Mouse (Mus musculus): ENCODE results near the gene Crx. TPM values are rescaled to one million over a fixed set of nuclear protein-coding genes. Genes with fewer than 3 reads are reported as not detected.
"Not testable (repeated sequence)": the region's sequence is repeated elsewhere in the genome, so short reads cannot be mapped to it uniquely, and the experiment has no call there.

Gene Crx
- total RNA-seq (2018; cell fraction: chromatin; rRNA removed), result not detected
- total RNA-seq (2018; cell fraction: cytosol; rRNA removed), result not detected
- not detected for total RNA-seq (2018; cell fraction: nucleus; rRNA removed)
- polyA plus RNA-seq (2018), result not detected in 3 replicates

- no peak within 1 kb of the TSS for H3K4me3 ChIP-seq (ENCODE audit: inconsistent target)
- H3K27ac ChIP-seq, result no peak within 1 kb of the TSS
- 48% methylated on average over 4 of the region's 4 CpGs for WGBS (ENCODE audit: missing documents)
Observed at GRCm38 (mm10) chr7:15879756-15880155, at the start of gene Crx. Crx (minus strand) TSS chr7:15879968.

DNA sequence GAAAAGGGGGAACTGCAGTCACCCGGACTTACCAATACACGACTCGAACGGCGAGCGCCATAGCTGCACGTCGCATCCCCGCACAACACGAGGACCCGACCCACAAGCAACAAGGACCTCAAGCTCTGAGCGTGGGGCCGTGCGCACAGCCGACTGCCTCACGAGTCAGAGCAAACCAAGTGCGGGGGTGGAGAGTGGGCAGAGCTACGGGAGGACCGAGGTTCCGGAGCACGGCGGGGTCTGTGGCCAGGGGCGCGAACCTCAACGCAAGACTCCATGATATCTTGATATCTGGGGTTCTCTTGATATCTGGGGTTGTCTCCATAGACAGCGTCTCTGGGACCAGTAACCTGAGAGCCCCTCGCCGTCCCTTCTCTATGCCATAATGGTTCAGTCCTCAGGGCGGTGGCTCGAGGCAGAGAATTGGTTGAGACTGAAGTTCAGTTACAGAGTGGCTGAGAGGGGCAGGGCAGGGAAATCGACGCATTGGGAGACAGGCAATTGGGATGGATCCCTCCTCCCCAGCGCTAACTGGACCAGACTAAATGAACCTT is 42.5 kb upstream of the Crx start, which contains the start of gene Selenow:
Selenow (minus strand) TSS at position 183 of the 554 bp plus-strand sequence.
- peaks cover 32% of the 10 kb centered on the region for H3K79me2 ChIP-seq (ENCODE audit: inconsistent target)
- 2% methylated on average over 33 of the region's 33 CpGs for WGBS (ENCODE audit: missing documents)
- H3K27ac ChIP-seq, result peak within 1 kb of the TSS; percentile 91

More at GRCm38 (mm10) chr7:15879756-15880155, at the start of gene Crx:
- Histone ChIP-seq H3K36me3 (ENCODE audit: inconsistent target) (no peaks in the 10 kb centered on the region), H3K79me2 (ENCODE audit: inconsistent target) (no peaks in the 10 kb centered on the region)

DNA sequence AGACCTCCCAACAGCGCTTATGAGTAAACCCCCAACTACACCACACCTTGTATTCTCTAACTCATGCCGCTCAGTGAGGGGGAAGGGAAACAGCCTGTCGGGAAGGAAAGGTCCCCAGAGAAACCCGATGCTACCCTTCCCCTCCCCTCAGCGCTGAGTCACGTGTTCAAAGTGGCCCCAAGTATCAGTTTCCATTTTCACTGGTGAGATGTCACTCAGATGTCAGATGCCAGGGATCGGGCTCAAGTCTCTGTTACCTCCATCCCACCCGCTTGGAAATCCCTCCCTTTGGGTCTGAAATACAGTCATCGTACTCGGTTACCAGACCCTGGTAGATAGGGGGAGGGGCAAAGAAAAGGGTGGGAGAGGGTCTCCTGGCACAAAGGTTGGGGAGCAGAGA is 42.0 kb upstream of the Crx start:
- H3K4me3 ChIP-seq (ENCODE audit: inconsistent target), result peak overlapping the region; percentile 97
- H3K27ac ChIP-seq, result peak overlapping the region; percentile 91
- H3K79me2 ChIP-seq (ENCODE audit: inconsistent target), result peaks cover 32% of the 10 kb centered on the region
- H3K36me3 ChIP-seq (ENCODE audit: inconsistent target), result peaks cover 28% of the 10 kb centered on the region
- 1% methylated on average over 10 of the region's 10 CpGs for WGBS (ENCODE audit: missing documents)

More for the DNA sequence above, 42.5 kb upstream of the Crx start, which contains the start of gene Selenow:
- Histone ChIP-seq H3K4me3 (ENCODE audit: inconsistent target) (peak within 1 kb of the TSS; percentile 97), H3K36me3 (ENCODE audit: inconsistent target) (peaks cover 23% of the 10 kb centered on the region)

DNA sequence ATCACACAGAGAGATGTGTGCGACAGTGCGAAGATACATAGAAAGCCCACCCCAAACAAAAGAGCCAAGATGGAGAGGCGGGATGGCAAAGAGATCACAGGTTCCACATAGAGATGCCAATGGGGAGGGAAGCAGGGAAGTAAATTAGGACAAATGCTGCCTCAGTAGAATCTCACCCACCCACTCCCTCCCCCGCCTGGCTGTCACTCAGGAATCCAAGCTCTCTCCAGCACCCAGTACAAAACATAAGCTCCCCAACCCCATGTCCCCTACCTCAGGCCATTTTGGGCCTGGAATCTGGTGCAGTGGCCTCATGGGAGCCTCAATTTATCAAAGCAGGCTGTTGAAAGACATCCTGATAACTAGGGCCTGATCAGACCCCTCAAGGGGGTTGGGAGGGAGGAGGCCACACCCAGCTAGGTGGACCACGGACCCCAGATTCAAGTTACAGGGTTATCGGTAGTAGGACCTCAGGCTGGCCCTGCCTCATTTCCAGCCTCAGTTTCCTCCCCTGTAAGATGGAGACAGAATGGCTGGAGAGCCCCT is 41.0 kb upstream of the Crx start:
- Histone ChIP-seq H3K4me3 (ENCODE audit: inconsistent target) (peak overlapping the region; percentile 97), H3K36me3 (ENCODE audit: inconsistent target) (peaks cover 31% of the 10 kb centered on the region), H3K27ac (no peak overlapping the region), H3K79me2 (ENCODE audit: inconsistent target) (peaks cover 32% of the 10 kb centered on the region)
- WGBS (ENCODE audit: missing documents), result 89% methylated on average over 6 of the region's 6 CpGs

- Histone ChIP-seq H3K36me3 (ENCODE audit: inconsistent target) (peaks cover 31% of the 10 kb centered on the region), H3K4me3 (ENCODE audit: inconsistent target) (no peak overlapping the region), H3K79me2 (ENCODE audit: inconsistent target) (peaks cover 32% of the 10 kb centered on the region), H3K27ac (no peak overlapping the region)
- WGBS (ENCODE audit: missing documents), result 94% methylated on average over 9 of the region's 9 CpGs
Observed at GRCm38 (mm10) chr7:15919947-15920346, 40.2 kb upstream of the Crx start.

DNA sequence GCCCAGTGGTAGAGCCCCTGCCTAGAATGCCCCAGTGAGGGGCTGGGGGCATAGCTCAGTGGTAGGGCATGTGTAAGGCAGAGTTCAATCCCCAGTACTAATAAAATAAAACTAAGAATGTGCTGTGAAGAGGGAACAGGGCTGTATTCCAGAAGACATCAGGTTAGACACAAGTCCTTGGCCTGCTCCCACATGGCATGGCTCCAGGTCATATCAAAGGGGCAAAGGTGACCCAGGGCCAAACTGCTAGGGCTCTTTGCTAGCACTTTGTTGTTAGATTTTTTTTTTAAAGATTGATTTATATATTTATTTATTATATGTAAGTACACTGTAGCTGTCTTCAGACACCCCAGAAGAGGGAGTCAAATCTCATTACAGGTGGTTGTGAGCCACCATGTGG is 38.6 kb upstream of the Crx start:
- H3K79me2 ChIP-seq (ENCODE audit: inconsistent target), result peaks cover 32% of the 10 kb centered on the region
- H3K36me3 ChIP-seq (ENCODE audit: inconsistent target), result peaks cover 31% of the 10 kb centered on the region
- H3K4me3 ChIP-seq (ENCODE audit: inconsistent target), result no peak overlapping the region
- no peak overlapping the region for H3K27ac ChIP-seq

- peaks cover 31% of the 10 kb centered on the region for H3K36me3 ChIP-seq (ENCODE audit: inconsistent target)
- no peak overlapping the region for H3K4me3 ChIP-seq (ENCODE audit: inconsistent target)
- peaks cover 26% of the 10 kb centered on the region for H3K79me2 ChIP-seq (ENCODE audit: inconsistent target)
- 87% methylated on average over 4 of the region's 4 CpGs for WGBS (ENCODE audit: missing documents)
- no peak overlapping the region for H3K27ac ChIP-seq
Observed at GRCm38 (mm10) chr7:15916996-15917395, 37.2 kb upstream of the Crx start.

- no peak overlapping the region for H3K4me3 ChIP-seq (ENCODE audit: inconsistent target)
- H3K36me3 ChIP-seq (ENCODE audit: inconsistent target), result peaks cover 31% of the 10 kb centered on the region
- H3K27ac ChIP-seq, result no peak overlapping the region
- WGBS (ENCODE audit: missing documents), result 94% methylated on average over 3 of the region's 3 CpGs
- peaks cover 18% of the 10 kb centered on the region for H3K79me2 ChIP-seq (ENCODE audit: inconsistent target)
Observed at GRCm38 (mm10) chr7:15916134-15916723, 36.5 kb upstream of the Crx start.

GRCm38 (mm10) chr7:15915695-15916094 is 35.9 kb upstream of the Crx start:
- H3K4me3 ChIP-seq (ENCODE audit: inconsistent target); H3K27ac ChIP-seq: not testable (repeated sequence)
- WGBS (ENCODE audit: missing documents), result 91% methylated on average over 3 of the region's 4 CpGs
- peaks cover 31% of the 10 kb centered on the region for H3K36me3 ChIP-seq (ENCODE audit: inconsistent target)
- peaks cover 13% of the 10 kb centered on the region for H3K79me2 ChIP-seq (ENCODE audit: inconsistent target)

GRCm38 (mm10) chr7:15914751-15915150 is 35.0 kb upstream of the Crx start:
- peaks cover 26% of the 10 kb centered on the region for H3K36me3 ChIP-seq (ENCODE audit: inconsistent target)
- H3K79me2 ChIP-seq (ENCODE audit: inconsistent target), result peaks cover 3% of the 10 kb centered on the region; the same call in 1 of the 2 replicates
- H3K4me3 ChIP-seq (ENCODE audit: inconsistent target), result no peak overlapping the region
- WGBS (ENCODE audit: missing documents), result 97% methylated on average over 2 of the region's 2 CpGs
- H3K27ac ChIP-seq, result no peak overlapping the region

DNA sequence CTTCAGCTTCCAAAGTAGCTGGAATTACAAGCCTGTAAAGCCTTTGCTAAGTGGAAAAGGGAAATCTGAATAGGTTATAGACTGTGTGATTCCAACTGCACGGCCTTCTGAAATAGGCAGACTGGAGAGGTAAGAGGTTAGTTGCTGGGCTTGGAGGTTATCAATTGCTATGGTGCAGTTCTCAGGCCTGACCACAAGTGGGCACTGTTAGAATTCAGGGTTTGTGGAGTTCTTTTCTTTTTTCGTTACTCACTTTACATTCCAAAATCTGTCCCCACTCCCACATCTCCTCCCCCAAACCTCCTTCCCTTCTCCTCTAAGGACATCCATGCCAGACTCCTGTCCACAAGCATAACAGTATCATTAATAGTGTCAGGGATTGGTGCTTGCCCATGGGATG is 34.5 kb upstream of the Crx start:
- WGBS (ENCODE audit: missing documents), result 25% methylated on average over 2 of the region's 2 CpGs
- Histone ChIP-seq H3K79me2 (ENCODE audit: inconsistent target) (no peaks in the 10 kb centered on the region; the same call in 1 of the 2 replicates), H3K27ac (no peak overlapping the region), H3K36me3 (ENCODE audit: inconsistent target) (peaks cover 21% of the 10 kb centered on the region; the same call in 1 of the 2 replicates), H3K4me3 (ENCODE audit: inconsistent target) (no peak overlapping the region)

DNA sequence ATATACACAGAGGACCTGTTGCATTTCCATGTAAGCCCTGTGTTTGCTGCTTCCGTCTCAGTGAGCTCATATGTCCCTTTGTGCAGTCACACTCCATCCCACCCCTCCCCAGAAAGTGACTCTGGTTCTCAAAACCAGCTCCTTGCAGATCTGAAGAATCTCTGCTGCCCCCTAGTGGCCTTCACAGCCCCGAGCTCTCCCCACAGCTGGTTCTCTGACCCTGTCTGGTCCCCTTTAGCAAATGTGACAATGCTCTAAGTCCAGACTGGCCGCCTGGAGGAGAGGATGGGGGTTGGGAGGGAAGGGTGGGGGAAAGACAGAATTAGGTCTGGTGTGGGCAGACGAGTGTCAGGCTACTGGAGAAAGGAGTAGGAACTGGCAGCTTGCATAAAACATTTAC is 32.4 kb upstream of the Crx start:
- 0% methylated on average over 4 of the region's 4 CpGs for WGBS (ENCODE audit: missing documents)
- Histone ChIP-seq H3K4me3 (ENCODE audit: inconsistent target) (no peak overlapping the region), H3K36me3 (ENCODE audit: inconsistent target) (peaks cover 7% of the 10 kb centered on the region; the same call in 1 of the 2 replicates), H3K79me2 (ENCODE audit: inconsistent target) (no peaks in the 10 kb centered on the region), H3K27ac (no peak overlapping the region)

GRCm38 (mm10) chr7:15910521-15910920 is 30.8 kb upstream of the Crx start:
- Histone ChIP-seq H3K36me3 (ENCODE audit: inconsistent target) (no peaks in the 10 kb centered on the region), H3K79me2 (ENCODE audit: inconsistent target) (no peaks in the 10 kb centered on the region), H3K27ac (no peak overlapping the region), H3K4me3 (ENCODE audit: inconsistent target) (no peak overlapping the region)
- 93% methylated on average over 5 of the region's 5 CpGs for WGBS (ENCODE audit: missing documents)

DNA sequence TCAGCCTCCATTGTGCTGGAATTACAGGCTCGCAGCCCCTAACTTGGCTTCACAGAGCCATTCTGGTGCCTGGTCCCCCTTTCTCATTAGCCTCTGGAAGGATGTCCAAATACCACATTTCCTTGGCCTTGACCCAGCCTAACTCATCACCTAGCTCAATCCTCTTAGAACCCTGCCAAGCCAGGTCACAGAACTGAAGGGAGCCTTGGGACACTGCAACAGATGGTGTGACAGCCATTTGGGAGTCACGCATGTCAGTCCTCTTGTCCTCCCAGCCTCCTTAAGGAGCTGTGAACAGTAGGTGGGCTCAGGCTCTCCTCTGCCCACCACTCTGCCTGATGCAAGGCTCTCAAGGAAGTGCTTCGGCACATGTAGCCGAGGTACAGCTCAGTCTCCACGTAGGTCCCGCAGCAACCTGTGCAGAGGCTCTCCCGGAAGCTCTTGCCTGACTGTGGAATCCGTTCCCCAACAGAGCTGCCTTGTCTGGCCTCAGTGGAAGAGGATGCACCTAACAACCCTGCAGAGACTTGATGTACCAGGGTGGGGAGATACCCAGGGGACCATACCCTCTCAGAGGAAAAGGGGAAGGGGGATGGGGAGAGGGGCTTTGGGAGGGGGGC is 28.3 kb upstream of the Crx start:
- no peak overlapping the region for H3K27ac ChIP-seq
- H3K36me3 ChIP-seq (ENCODE audit: inconsistent target), result no peaks in the 10 kb centered on the region
- H3K4me3 ChIP-seq (ENCODE audit: inconsistent target), result no peak overlapping the region
- 63% methylated on average over 8 of the region's 8 CpGs for WGBS (ENCODE audit: missing documents)
- H3K79me2 ChIP-seq (ENCODE audit: inconsistent target), result no peaks in the 10 kb centered on the region

DNA sequence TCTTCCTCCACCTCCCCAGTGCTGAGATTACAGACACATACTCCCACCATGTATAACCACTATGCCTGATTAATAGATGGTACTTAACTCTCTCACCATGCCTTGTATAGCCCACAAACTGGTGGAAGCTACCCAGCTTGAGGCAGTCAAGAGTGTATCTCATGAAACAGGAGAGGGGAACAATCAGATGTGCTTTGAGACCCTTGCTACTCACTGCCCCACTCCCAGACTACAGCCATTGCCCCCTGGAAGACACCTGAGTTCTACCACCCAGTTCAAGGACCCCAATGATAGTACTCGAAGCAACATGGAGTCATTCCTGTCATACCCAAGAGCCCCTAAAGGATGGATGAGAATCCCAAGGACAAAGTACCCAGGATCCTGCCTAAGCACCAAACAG is 26.8 kb upstream of the Crx start:
- Histone ChIP-seq H3K36me3 (ENCODE audit: inconsistent target) (no peaks in the 10 kb centered on the region), H3K4me3 (ENCODE audit: inconsistent target) (no peak overlapping the region), H3K27ac (no peak overlapping the region), H3K79me2 (ENCODE audit: inconsistent target) (no peaks in the 10 kb centered on the region)
- WGBS (ENCODE audit: missing documents), result 100% methylated on average over 1 of the region's 1 CpGs

Data from macrophage (primary cell).